Mouse (Mus musculus): ENCODE results near the gene Ralb. TPM values are rescaled to one million over a fixed set of nuclear protein-coding genes. Genes with fewer than 3 reads are reported as not detected.

The Ralb gene
- polyA plus RNA-seq, 1 experiment, result 31.1 TPM

- TF ChIP-seq POLR2A (IDR thresholded peaks at IDR 0.05; ENCODE audit: borderline replicate concordance, extremely low read depth, insufficient read depth, insufficient read length, poor library complexity, severe bottlenecking) (no peak), CTCF (IDR thresholded peaks at IDR 0.05; ENCODE audit: borderline replicate concordance, extremely low read depth, insufficient read depth, insufficient read length) (no peak)
- DNase-seq (ENCODE audit: low read depth), result no peak
Measured at GRCm38 (mm10) chr1:119503181-119503580, 1.4 kb downstream of the Ralb start.

- TF ChIP-seq POLR2A (IDR thresholded peaks at IDR 0.05; ENCODE audit: borderline replicate concordance, extremely low read depth, insufficient read depth, insufficient read length, poor library complexity, severe bottlenecking) (no peak), CTCF (IDR thresholded peaks at IDR 0.05; ENCODE audit: borderline replicate concordance, extremely low read depth, insufficient read depth, insufficient read length) (no peak)
- no peak for DNase-seq (ENCODE audit: low read depth)
Measured at GRCm38 (mm10) chr1:119502729-119503128, 1.9 kb downstream of the Ralb start.

GRCm38 (mm10) chr1:119501881-119502280, 2.7 kb downstream of the Ralb start:
- DNase-seq (ENCODE audit: low read depth), result no peak

GRCm38 (mm10) chr1:119499456-119499855, 5.1 kb downstream of the Ralb start:
- no peak for TF ChIP-seq POLR2A (IDR thresholded peaks at IDR 0.05; ENCODE audit: borderline replicate concordance, extremely low read depth, insufficient read depth, insufficient read length, poor library complexity, severe bottlenecking)
- TF ChIP-seq CTCF (IDR thresholded peaks at IDR 0.05; ENCODE audit: borderline replicate concordance, extremely low read depth, insufficient read depth, insufficient read length), result no peak

More at GRCm38 (mm10) chr1:119501881-119502280, 2.7 kb downstream of the Ralb start:
- TF ChIP-seq CTCF (IDR thresholded peaks at IDR 0.05; ENCODE audit: borderline replicate concordance, extremely low read depth, insufficient read depth, insufficient read length) (no peak), POLR2A (IDR thresholded peaks at IDR 0.05; ENCODE audit: borderline replicate concordance, extremely low read depth, insufficient read depth, insufficient read length, poor library complexity, severe bottlenecking) (no peak)

GRCm38 (mm10) chr1:119498536-119499231, 5.9 kb downstream of the Ralb start:
- no peak for TF ChIP-seq POLR2A (IDR thresholded peaks at IDR 0.05; ENCODE audit: borderline replicate concordance, extremely low read depth, insufficient read depth, insufficient read length, poor library complexity, severe bottlenecking)
- TF ChIP-seq CTCF (IDR thresholded peaks at IDR 0.05; ENCODE audit: borderline replicate concordance, extremely low read depth, insufficient read depth, insufficient read length), result no peak
- DNase-seq (ENCODE audit: low read depth), result no peak

More at GRCm38 (mm10) chr1:119499456-119499855, 5.1 kb downstream of the Ralb start:
- DNase-seq (ENCODE audit: low read depth), result no peak

- DNase-seq (ENCODE audit: low read depth), result no peak
- TF ChIP-seq POLR2A (IDR thresholded peaks at IDR 0.05; ENCODE audit: borderline replicate concordance, extremely low read depth, insufficient read depth, insufficient read length, poor library complexity, severe bottlenecking) (no peak), CTCF (IDR thresholded peaks at IDR 0.05; ENCODE audit: borderline replicate concordance, extremely low read depth, insufficient read depth, insufficient read length) (no peak)
Measured at GRCm38 (mm10) chr1:119497346-119498004, 7.1 kb downstream of the Ralb start.

- TF ChIP-seq CTCF (IDR thresholded peaks at IDR 0.05; ENCODE audit: borderline replicate concordance, extremely low read depth, insufficient read depth, insufficient read length), result no peak
- TF ChIP-seq POLR2A (IDR thresholded peaks at IDR 0.05; ENCODE audit: borderline replicate concordance, extremely low read depth, insufficient read depth, insufficient read length, poor library complexity, severe bottlenecking), result no peak
- no peak for DNase-seq (ENCODE audit: low read depth)
Measured at GRCm38 (mm10) chr1:119495396-119495775, 9.2 kb downstream of the Ralb start.

GRCm38 (mm10) chr1:119494712-119495395, 9.7 kb downstream of the Ralb start:
- DNase-seq (ENCODE audit: low read depth), result no peak
- no peak for TF ChIP-seq CTCF (IDR thresholded peaks at IDR 0.05; ENCODE audit: borderline replicate concordance, extremely low read depth, insufficient read depth, insufficient read length)
- no peak for TF ChIP-seq POLR2A (IDR thresholded peaks at IDR 0.05; ENCODE audit: borderline replicate concordance, extremely low read depth, insufficient read depth, insufficient read length, poor library complexity, severe bottlenecking)

GRCm38 (mm10) chr1:119494024-119494711, 10.4 kb downstream of the Ralb start:
- TF ChIP-seq CTCF (IDR thresholded peaks at IDR 0.05; ENCODE audit: borderline replicate concordance, extremely low read depth, insufficient read depth, insufficient read length), result peak; percentile 11; the same call in 1 of the 2 replicates
- no peak for TF ChIP-seq POLR2A (IDR thresholded peaks at IDR 0.05; ENCODE audit: borderline replicate concordance, extremely low read depth, insufficient read depth, insufficient read length, poor library complexity, severe bottlenecking)
- no peak for DNase-seq (ENCODE audit: low read depth)

GRCm38 (mm10) chr1:119492505-119492904, 12.1 kb downstream of the Ralb start:
- DNase-seq (ENCODE audit: low read depth), result no peak

GRCm38 (mm10) chr1:119492097-119492496, 12.5 kb downstream of the Ralb start:
- DNase-seq (ENCODE audit: low read depth), result no peak
- TF ChIP-seq POLR2A (IDR thresholded peaks at IDR 0.05; ENCODE audit: borderline replicate concordance, extremely low read depth, insufficient read depth, insufficient read length, poor library complexity, severe bottlenecking) (no peak), CTCF (IDR thresholded peaks at IDR 0.05; ENCODE audit: borderline replicate concordance, extremely low read depth, insufficient read depth, insufficient read length) (no peak)

More at GRCm38 (mm10) chr1:119492505-119492904, 12.1 kb downstream of the Ralb start:
- TF ChIP-seq CTCF (IDR thresholded peaks at IDR 0.05; ENCODE audit: borderline replicate concordance, extremely low read depth, insufficient read depth, insufficient read length), result no peak
- no peak for TF ChIP-seq POLR2A (IDR thresholded peaks at IDR 0.05; ENCODE audit: borderline replicate concordance, extremely low read depth, insufficient read depth, insufficient read length, poor library complexity, severe bottlenecking)
